Mouse (Mus musculus): ENCODE measurements around the gene Zfp687. TPM values are rescaled to one million over a fixed set of nuclear protein-coding genes. Genes with fewer than 3 reads are reported as not detected.
"Not testable (repeated sequence)": the region's sequence is repeated elsewhere in the genome, so short reads cannot be mapped to it uniquely, and the experiment has no call there.

Gene Zfp687
- 17.3 to 33.2 TPM (median 29.2 TPM) in 3 replicates for total RNA-seq (2017)

GRCm38 (mm10) chr3:95015337-95015872 lies at the start of gene Zfp687:
Zfp687 (minus strand) TSS chr3:95015448.
- peak; percentile 86 for ATAC-seq (replicated peaks; ENCODE audit: insufficient number of reproducible peaks, low FRiP score, low TSS enrichment, poor library complexity, severe bottlenecking)

- ATAC-seq (replicated peaks; ENCODE audit: insufficient number of reproducible peaks, low FRiP score, low TSS enrichment, poor library complexity, severe bottlenecking), result no peak
These were observed 48.5 kb upstream of the Zfp687 start for GRCm38 (mm10) chr3:95063741-95064140.

GRCm38 (mm10) chr3:95058078-95058477 lies 42.8 kb upstream of the Zfp687 start:
- ATAC-seq (replicated peaks; ENCODE audit: insufficient number of reproducible peaks, low FRiP score, low TSS enrichment, poor library complexity, severe bottlenecking), result no peak

GRCm38 (mm10) chr3:95056275-95056674 lies 41.0 kb upstream of the Zfp687 start:
- ATAC-seq (replicated peaks; ENCODE audit: insufficient number of reproducible peaks, low FRiP score, low TSS enrichment, poor library complexity, severe bottlenecking), result no peak

- no peak for ATAC-seq (replicated peaks; ENCODE audit: insufficient number of reproducible peaks, low FRiP score, low TSS enrichment, poor library complexity, severe bottlenecking)
These were observed 39.4 kb upstream of the Zfp687 start for GRCm38 (mm10) chr3:95054481-95055260.

- ATAC-seq (replicated peaks; ENCODE audit: insufficient number of reproducible peaks, low FRiP score, low TSS enrichment, poor library complexity, severe bottlenecking), result peak; percentile 69
These were observed 38.5 kb upstream of the Zfp687 start for GRCm38 (mm10) chr3:95053701-95054100.

- peak; percentile 68; the same call in 1 of the 2 replicates for ATAC-seq (replicated peaks; ENCODE audit: insufficient number of reproducible peaks, low FRiP score, low TSS enrichment, poor library complexity, severe bottlenecking)
These were observed 37.7 kb upstream of the Zfp687 start for GRCm38 (mm10) chr3:95052959-95053358.

GRCm38 (mm10) chr3:95047914-95048313 lies 32.7 kb upstream of the Zfp687 start:
- no peak for ATAC-seq (replicated peaks; ENCODE audit: insufficient number of reproducible peaks, low FRiP score, low TSS enrichment, poor library complexity, severe bottlenecking)

GRCm38 (mm10) chr3:95046462-95047057 lies 31.3 kb upstream of the Zfp687 start:
- ATAC-seq (replicated peaks; ENCODE audit: insufficient number of reproducible peaks, low FRiP score, low TSS enrichment, poor library complexity, severe bottlenecking), result no peak

GRCm38 (mm10) chr3:95043251-95043650 lies 28.0 kb upstream of the Zfp687 start:
- ATAC-seq (replicated peaks; ENCODE audit: insufficient number of reproducible peaks, low FRiP score, low TSS enrichment, poor library complexity, severe bottlenecking), result no peak

GRCm38 (mm10) chr3:95042838-95043229 lies 27.6 kb upstream of the Zfp687 start:
- peak; percentile 75 for ATAC-seq (replicated peaks; ENCODE audit: insufficient number of reproducible peaks, low FRiP score, low TSS enrichment, poor library complexity, severe bottlenecking)

- peak; percentile 99 for ATAC-seq (replicated peaks; ENCODE audit: insufficient number of reproducible peaks, low FRiP score, low TSS enrichment, poor library complexity, severe bottlenecking)
These were observed 27.1 kb upstream of the Zfp687 start, which contains the start of gene Psmd4 for GRCm38 (mm10) chr3:95042166-95042837. Psmd4 (minus strand) TSS chr3:95042614.

- no peak for ATAC-seq (replicated peaks; ENCODE audit: insufficient number of reproducible peaks, low FRiP score, low TSS enrichment, poor library complexity, severe bottlenecking)
These were observed 26.4 kb upstream of the Zfp687 start for GRCm38 (mm10) chr3:95041625-95042024.

GRCm38 (mm10) chr3:95029953-95030352 lies 14.7 kb upstream of the Zfp687 start:
- no peak for ATAC-seq (replicated peaks; ENCODE audit: insufficient number of reproducible peaks, low FRiP score, low TSS enrichment, poor library complexity, severe bottlenecking)

- not testable (repeated sequence) for ATAC-seq (replicated peaks; ENCODE audit: insufficient number of reproducible peaks, low FRiP score, low TSS enrichment, poor library complexity, severe bottlenecking)
These were observed 14.1 kb upstream of the Zfp687 start for GRCm38 (mm10) chr3:95029291-95029827.

GRCm38 (mm10) chr3:95028603-95029002 lies 13.4 kb upstream of the Zfp687 start:
- ATAC-seq (replicated peaks; ENCODE audit: insufficient number of reproducible peaks, low FRiP score, low TSS enrichment, poor library complexity, severe bottlenecking), result no peak

GRCm38 (mm10) chr3:95027701-95028100 lies 12.5 kb upstream of the Zfp687 start:
- ATAC-seq (replicated peaks; ENCODE audit: insufficient number of reproducible peaks, low FRiP score, low TSS enrichment, poor library complexity, severe bottlenecking), result 0 out of 2 replicates have a peak, but pooled peaks have one; percentile 18

GRCm38 (mm10) chr3:95027057-95027645 lies 11.9 kb upstream of the Zfp687 start:
- no peak for ATAC-seq (replicated peaks; ENCODE audit: insufficient number of reproducible peaks, low FRiP score, low TSS enrichment, poor library complexity, severe bottlenecking)

- no peak for ATAC-seq (replicated peaks; ENCODE audit: insufficient number of reproducible peaks, low FRiP score, low TSS enrichment, poor library complexity, severe bottlenecking)
These were observed 10.0 kb upstream of the Zfp687 start for GRCm38 (mm10) chr3:95025202-95025601.

Data from monocyte, adult 5-6 weeks (primary cell).